Mouse (Mus musculus) stomach, postnatal 0 days (tissue): Measurements from ENCODE around the gene Agfg2. TPM values are rescaled to one million over a fixed set of nuclear protein-coding genes. Genes with fewer than 3 reads are reported as not detected.
A peak's percentile ranks its signal among the peaks of the same experiment; 100 is the strongest.

Experiments used
- ATAC-seq: fragments of 200-750 bp; cut with Nextera tagmentation; 2 replicates; pipeline ENCODE4 v1.8.0; 2017; ENCODE audit not compliant: low FRiP score, low TSS enrichment
- DNase-seq: peaks from one replicate; pipeline ENCODE4 v3.0.0-alpha.2; 2016; ENCODE audit warnings: low spot score
- H3K27ac ChIP-seq: fragments of 300-500 bp; sonication (generic); replicated peaks from 2 replicates; pipeline ENCODE4 v1.5.1; 2014; ENCODE audit warnings: mild to moderate bottlenecking, control low read depth
- H3K27me3 ChIP-seq: fragments of 300-500 bp; sonication (generic); 2 replicates; pipeline ENCODE4 v1.6.1; 2014; ENCODE audit warnings: low read length; ENCODE audit not compliant: control insufficient read depth, insufficient read depth
- H3K36me3 ChIP-seq: fragments of 300-500 bp; sonication (generic); 2 replicates; pipeline ENCODE4 v1.6.1; 2014; ENCODE audit warnings: low read length, mixed read lengths; ENCODE audit not compliant: control insufficient read depth, insufficient read depth
- H3K4me1 ChIP-seq: fragments of 300-500 bp; sonication (generic); replicated peaks from 2 replicates; pipeline ENCODE4 v1.6.1; 2014; ENCODE audit warnings: antibody characterized with exemption; ENCODE audit not compliant: control insufficient read depth, insufficient read depth
- H3K4me2 ChIP-seq: fragments of 300-500 bp; sonication (generic); replicated peaks from 2 replicates; pipeline ENCODE4 v1.6.1; 2014; ENCODE audit warnings: low read depth, mild to moderate bottlenecking, control low read depth, moderate library complexity
- H3K4me3 ChIP-seq: fragments of 300-500 bp; sonication (generic); 2 replicates; pipeline ENCODE4 v1.5.1; 2014; ENCODE audit warnings: low read depth, low read length, control low read depth
- H3K9ac ChIP-seq: fragments of 300-500 bp; sonication (generic); 2 replicates; pipeline ENCODE4 v1.6.1; 2014; ENCODE audit warnings: mild to moderate bottlenecking, low read length, control low read depth, mixed read lengths
- H3K9me3 ChIP-seq: fragments of 300-500 bp; sonication (generic); 2 replicates; pipeline ENCODE4 v1.6.1; 2016; ENCODE audit warnings: low read length; ENCODE audit not compliant: control insufficient read depth
- CTCF ChIP-seq: IDR thresholded peaks from 2 replicates; pipeline ENCODE4 v1.5.1; 2016; ENCODE audit warnings: antibody characterized with exemption, low read depth, mild to moderate bottlenecking, moderate library complexity
- EP300 ChIP-seq: optimal IDR thresholded peaks from 2 replicates; pipeline ENCODE3; 2016; ENCODE audit warnings: antibody characterized with exemption
- WGBS: fragments of 180-500 bp; shearing (Covaris S2); extraction: QIAGEN DNeasy Blood & Tissue Kit; methylation state at CpG from one replicate; pipeline ENCODE4 v1.1.7; 2014; 5-methylcytosine and 5-hydroxymethylcytosine counted together
- polyA plus RNA-seq: library from polyadenylated mRNA; unstranded; fragments of >200 nt; fragmentation: Nextera tagmentation; extraction: Ambion mirVana; gene quantifications from 2 replicates; pipeline ENCODE4 v1.2.1, GENCODE M21; 2015

Agfg2 gene
- polyA plus RNA-seq, 1 experiment from 2014 or later, result 12.4 TPM

GRCm38 (mm10) chr5:137699850-137700249, 15.3 kb upstream of the Agfg2 start:
- H3K4me1 ChIP-seq, result no peaks in the 10 kb centered on the region
- H3K36me3 ChIP-seq, result no peaks in the 10 kb centered on the region
- H3K9ac ChIP-seq, result no peak overlapping the region
- TF ChIP-seq EP300 (no peak), CTCF (no peak)
- no peak overlapping the region for H3K27ac ChIP-seq
- no peak for DNase-seq
- 50% methylated on average over 2 of the region's 2 CpGs for WGBS
- no peak for ATAC-seq
- H3K9me3 ChIP-seq, result no peaks in the 10 kb centered on the region
- no peak overlapping the region for H3K4me3 ChIP-seq
- no peak overlapping the region for H3K4me2 ChIP-seq
- no peaks in the 10 kb centered on the region for H3K27me3 ChIP-seq

GRCm38 (mm10) chr5:137699080-137699479, 14.6 kb upstream of the Agfg2 start:
- H3K9ac ChIP-seq, result no peak overlapping the region
- DNase-seq (no peak), ATAC-seq (no peak)
- no peaks in the 10 kb centered on the region for H3K36me3 ChIP-seq
- no peak overlapping the region for H3K4me3 ChIP-seq
- no peaks in the 10 kb centered on the region for H3K4me1 ChIP-seq
- TF ChIP-seq CTCF, result no peak
- TF ChIP-seq EP300, result no peak
- no peak overlapping the region for H3K4me2 ChIP-seq
- 70% methylated on average over 3 of the region's 3 CpGs for WGBS
- H3K27me3 ChIP-seq, result no peaks in the 10 kb centered on the region
- H3K9me3 ChIP-seq, result no peaks in the 10 kb centered on the region
- H3K27ac ChIP-seq, result no peak overlapping the region

- Histone ChIP-seq H3K4me2 (no peak overlapping the region), H3K4me1 (no peaks in the 10 kb centered on the region), H3K36me3 (no peaks in the 10 kb centered on the region), H3K4me3 (no peak overlapping the region), H3K9me3 (no peaks in the 10 kb centered on the region), H3K9ac (no peak overlapping the region), H3K27ac (no peak overlapping the region), H3K27me3 (no peaks in the 10 kb centered on the region)
- DNase-seq (no peak), ATAC-seq (0 out of 2 replicates have a peak, but pooled peaks have one; percentile 42)
- TF ChIP-seq CTCF, result no peak
- TF ChIP-seq EP300, result no peak
- 37% methylated on average over 4 of the region's 4 CpGs for WGBS
Measured at GRCm38 (mm10) chr5:137695930-137696329, 11.4 kb upstream of the Agfg2 start.

- Histone ChIP-seq H3K4me3 (no peak overlapping the region), H3K4me2 (no peak overlapping the region), H3K36me3 (no peaks in the 10 kb centered on the region), H3K4me1 (no peaks in the 10 kb centered on the region), H3K27me3 (no peaks in the 10 kb centered on the region), H3K27ac (no peak overlapping the region), H3K9ac (no peak overlapping the region), H3K9me3 (no peaks in the 10 kb centered on the region)
- DNase-seq (no peak), ATAC-seq (no peak)
- TF ChIP-seq CTCF (no peak), EP300 (no peak)
- 61% methylated on average over 3 of the region's 3 CpGs for WGBS
Measured at GRCm38 (mm10) chr5:137694796-137695195, 10.3 kb upstream of the Agfg2 start.

- DNase-seq (no peak), ATAC-seq (no peak)
- no peaks in the 10 kb centered on the region for H3K9me3 ChIP-seq
- H3K9ac ChIP-seq, result no peak overlapping the region
- H3K4me3 ChIP-seq, result no peak overlapping the region
- H3K4me2 ChIP-seq, result no peak overlapping the region
- TF ChIP-seq EP300 (no peak), CTCF (no peak)
- H3K27me3 ChIP-seq, result no peaks in the 10 kb centered on the region
- WGBS, result 54% methylated on average over 1 of the region's 1 CpGs
- no peaks in the 10 kb centered on the region for H3K36me3 ChIP-seq
- no peaks in the 10 kb centered on the region for H3K4me1 ChIP-seq
- no peak overlapping the region for H3K27ac ChIP-seq
Measured at GRCm38 (mm10) chr5:137691881-137692280, 7.4 kb upstream of the Agfg2 start.

GRCm38 (mm10) chr5:137690531-137690930, 6.0 kb upstream of the Agfg2 start:
- ATAC-seq (no peak), DNase-seq (no peak)
- no peak overlapping the region for H3K4me3 ChIP-seq
- WGBS, result 54% methylated on average over 9 of the region's 9 CpGs
- H3K4me2 ChIP-seq, result no peak overlapping the region
- no peaks in the 10 kb centered on the region for H3K4me1 ChIP-seq
- no peak for TF ChIP-seq EP300
- no peak for TF ChIP-seq CTCF
- H3K36me3 ChIP-seq, result no peaks in the 10 kb centered on the region
- H3K9me3 ChIP-seq, result no peaks in the 10 kb centered on the region
- H3K27ac ChIP-seq, result no peak overlapping the region
- no peak overlapping the region for H3K9ac ChIP-seq
- no peaks in the 10 kb centered on the region for H3K27me3 ChIP-seq

- H3K9ac ChIP-seq, result no peak overlapping the region
- DNase-seq (no peak), ATAC-seq (no peak)
- no peak overlapping the region for H3K4me3 ChIP-seq
- no peaks in the 10 kb centered on the region for H3K36me3 ChIP-seq
- WGBS, result 75% methylated on average over 3 of the region's 3 CpGs
- H3K4me2 ChIP-seq, result no peak overlapping the region
- H3K27ac ChIP-seq, result no peak overlapping the region
- H3K4me1 ChIP-seq, result no peaks in the 10 kb centered on the region
- H3K9me3 ChIP-seq, result no peaks in the 10 kb centered on the region
- H3K27me3 ChIP-seq, result no peaks in the 10 kb centered on the region
- no peak for TF ChIP-seq CTCF
- no peak for TF ChIP-seq EP300
Measured at GRCm38 (mm10) chr5:137689974-137690373, 5.4 kb upstream of the Agfg2 start.
